Mouse (Mus musculus) urinary bladder, postnatal 36 days (tissue): ENCODE measurements around the gene Slc39a3.
"Not testable (repeated sequence)": the region's sequence is repeated elsewhere in the genome, so short reads cannot be mapped to it uniquely, and the experiment has no call there.

Experiments
- DNase-seq, 2 experiments: peaks; one replicate each; pipeline ENCODE4 v3.0.0; 2022; ENCODE audit warnings: low spot score in 2 of 2, mixed read lengths in 1 of 2

The Slc39a3 gene

GRCm38 (mm10) chr10:81045246-81045645, 8.0 kb upstream of the Slc39a3 start:
- DNase-seq = not testable (repeated sequence)

GRCm38 (mm10) chr10:81041458-81042175, 4.4 kb upstream of the Slc39a3 start:
- DNase-seq = peak; percentile 58 to 61

- no peak for DNase-seq
Measured at GRCm38 (mm10) chr10:81036251-81036650, 975 bp downstream of the Slc39a3 start.

GRCm38 (mm10) chr10:81033586-81033985, 3.6 kb downstream of the Slc39a3 start:
- DNase-seq = no peak

- DNase-seq = no peak
Measured at GRCm38 (mm10) chr10:81029031-81029430, 8.2 kb downstream of the Slc39a3 start.

GRCm38 (mm10) chr10:81028219-81028618, 9.0 kb downstream of the Slc39a3 start:
- DNase-seq = no peak

- no peak for DNase-seq
Measured at GRCm38 (mm10) chr10:81027331-81027730, 9.9 kb downstream of the Slc39a3 start.

GRCm38 (mm10) chr10:81026857-81027256, 10.4 kb downstream of the Slc39a3 start:
- no peak for DNase-seq

GRCm38 (mm10) chr10:81025639-81026275, 11.5 kb downstream of the Slc39a3 start, which contains the start of gene Diras1:
Gene Diras1 (minus strand): TSS chr10:81025662.
- no peak for DNase-seq

- DNase-seq = no peak
Measured at GRCm38 (mm10) chr10:81025047-81025621, 12.1 kb downstream of the Slc39a3 start.

GRCm38 (mm10) chr10:81024346-81024937, 12.8 kb downstream of the Slc39a3 start:
- DNase-seq = no peak

- no peak for DNase-seq
Measured at GRCm38 (mm10) chr10:81022744-81023143, 14.5 kb downstream of the Slc39a3 start.

- no peak for DNase-seq
Measured at GRCm38 (mm10) chr10:81021547-81022110, 15.6 kb downstream of the Slc39a3 start.

GRCm38 (mm10) chr10:81020207-81020606, 17.0 kb downstream of the Slc39a3 start:
- DNase-seq = no peak

- no peak for DNase-seq
Measured at GRCm38 (mm10) chr10:81019687-81020086, 17.5 kb downstream of the Slc39a3 start.

- DNase-seq = no peak
Measured at GRCm38 (mm10) chr10:81018326-81018725, 18.9 kb downstream of the Slc39a3 start.

- peak; percentile 30 to 47 for DNase-seq
Measured at GRCm38 (mm10) chr10:81016645-81017044, 20.6 kb downstream of the Slc39a3 start.

- DNase-seq = no peak
Measured at GRCm38 (mm10) chr10:81015666-81016065, 21.6 kb downstream of the Slc39a3 start.

GRCm38 (mm10) chr10:81014393-81015384, 22.5 kb downstream of the Slc39a3 start, which contains the start of gene Gng7:
Gene Gng7 (minus strand): TSS chr10:81014945.
- peak; percentile 88 to 95 for DNase-seq

- DNase-seq = no peak
Measured at GRCm38 (mm10) chr10:81010851-81011250, 26.4 kb downstream of the Slc39a3 start.

GRCm38 (mm10) chr10:81007240-81007639, 30.0 kb downstream of the Slc39a3 start:
- DNase-seq = no peak
